Mouse (Mus musculus): ENCODE results near the gene Pard3b. TPM values are rescaled to one million over a fixed set of nuclear protein-coding genes. Genes with fewer than 3 reads are reported as not detected.

The Pard3b gene
- polyA plus RNA-seq, 1 experiment from 2014 or later, result 19.3 TPM

GRCm38 (mm10) chr1:62055280-62055679 is 416.7 kb downstream of the Pard3b start:
- Histone ChIP-seq H3K27ac (no peak overlapping the region), H3K4me2 (no peak overlapping the region), H3K36me3 (replicated peaks) (no peaks in the 10 kb centered on the region), H3K9ac (no peak overlapping the region), H3K4me3 (replicated peaks) (no peak overlapping the region), H3K27me3 (no peaks in the 10 kb centered on the region), H3K9me3 (no peaks in the 10 kb centered on the region), H3K4me1 (peaks cover 16% of the 10 kb centered on the region)
- no peak for ATAC-seq (ENCODE audit: low FRiP score)
- 75% methylated on average over 6 of the region's 6 CpGs for WGBS

GRCm38 (mm10) chr1:62070617-62071016 is 432.0 kb downstream of the Pard3b start:
- WGBS, result 69% methylated on average over 6 of the region's 6 CpGs

GRCm38 (mm10) chr1:62071139-62071538 is 432.5 kb downstream of the Pard3b start:
- H3K4me1 ChIP-seq, result no peaks in the 10 kb centered on the region
- ATAC-seq (ENCODE audit: low FRiP score), result no peak
- 83% methylated on average over 7 of the region's 7 CpGs for WGBS
- H3K9ac ChIP-seq, result no peak overlapping the region
- no peak overlapping the region for H3K27ac ChIP-seq
- H3K9me3 ChIP-seq, result peaks cover 7% of the 10 kb centered on the region; the same call in 1 of the 2 replicates
- H3K36me3 ChIP-seq (replicated peaks), result no peaks in the 10 kb centered on the region
- H3K4me3 ChIP-seq (replicated peaks), result no peak overlapping the region
- H3K27me3 ChIP-seq, result no peaks in the 10 kb centered on the region
- H3K4me2 ChIP-seq, result no peak overlapping the region

More at GRCm38 (mm10) chr1:62070617-62071016, 432.0 kb downstream of the Pard3b start:
- Histone ChIP-seq H3K4me1 (no peaks in the 10 kb centered on the region), H3K4me3 (replicated peaks) (no peak overlapping the region), H3K4me2 (no peak overlapping the region), H3K9me3 (peaks cover 7% of the 10 kb centered on the region; the same call in 1 of the 2 replicates), H3K27me3 (no peaks in the 10 kb centered on the region), H3K36me3 (replicated peaks) (no peaks in the 10 kb centered on the region), H3K9ac (no peak overlapping the region), H3K27ac (no peak overlapping the region)
- no peak for ATAC-seq (ENCODE audit: low FRiP score)

- 33% methylated on average over 3 of the region's 3 CpGs for WGBS
- Histone ChIP-seq H3K27ac (no peak overlapping the region), H3K27me3 (no peaks in the 10 kb centered on the region), H3K4me2 (no peak overlapping the region), H3K9me3 (no peaks in the 10 kb centered on the region), H3K4me3 (replicated peaks) (no peak overlapping the region), H3K4me1 (no peaks in the 10 kb centered on the region), H3K36me3 (replicated peaks) (no peaks in the 10 kb centered on the region), H3K9ac (no peak overlapping the region)
- no peak for ATAC-seq (ENCODE audit: low FRiP score)
These were observed 437.5 kb downstream of the Pard3b start for GRCm38 (mm10) chr1:62076171-62076570.

GRCm38 (mm10) chr1:62081129-62081528 is 442.5 kb downstream of the Pard3b start:
- Histone ChIP-seq H3K36me3 (replicated peaks) (no peaks in the 10 kb centered on the region), H3K27ac (no peak overlapping the region), H3K4me1 (no peaks in the 10 kb centered on the region), H3K27me3 (no peaks in the 10 kb centered on the region), H3K9me3 (no peaks in the 10 kb centered on the region), H3K4me3 (replicated peaks) (no peak overlapping the region), H3K9ac (no peak overlapping the region), H3K4me2 (no peak overlapping the region)
- 87% methylated on average over 4 of the region's 4 CpGs for WGBS
- no peak for ATAC-seq (ENCODE audit: low FRiP score)

GRCm38 (mm10) chr1:62085995-62086394 is 447.4 kb downstream of the Pard3b start:
- no peak overlapping the region for H3K4me3 ChIP-seq (replicated peaks)
- no peak overlapping the region for H3K4me2 ChIP-seq
- H3K27me3 ChIP-seq, result no peaks in the 10 kb centered on the region
- WGBS, result 64% methylated on average over 6 of the region's 6 CpGs
- ATAC-seq (ENCODE audit: low FRiP score), result no peak
- H3K9me3 ChIP-seq, result no peaks in the 10 kb centered on the region
- H3K27ac ChIP-seq, result no peak overlapping the region
- H3K9ac ChIP-seq, result no peak overlapping the region
- 0 out of 2 replicates have a peak, but pooled peaks cover 3% of the 10 kb centered on the region for H3K4me1 ChIP-seq
- H3K36me3 ChIP-seq (replicated peaks), result no peaks in the 10 kb centered on the region

- H3K4me3 ChIP-seq (replicated peaks), result no peak overlapping the region
- H3K27ac ChIP-seq, result no peak overlapping the region
- H3K27me3 ChIP-seq, result no peaks in the 10 kb centered on the region
- no peaks in the 10 kb centered on the region for H3K36me3 ChIP-seq (replicated peaks)
- 0 out of 2 replicates have a peak, but pooled peaks cover 3% of the 10 kb centered on the region for H3K4me1 ChIP-seq
- no peak overlapping the region for H3K9ac ChIP-seq
- WGBS, result 74% methylated on average over 10 of the region's 10 CpGs
- no peak for ATAC-seq (ENCODE audit: low FRiP score)
- no peak overlapping the region for H3K4me2 ChIP-seq
- no peaks in the 10 kb centered on the region for H3K9me3 ChIP-seq
These were observed 448.8 kb downstream of the Pard3b start for GRCm38 (mm10) chr1:62087464-62087863.

GRCm38 (mm10) chr1:62094885-62095284 is 456.3 kb downstream of the Pard3b start:
- 90% methylated on average over 7 of the region's 7 CpGs for WGBS
- Histone ChIP-seq H3K36me3 (replicated peaks) (no peaks in the 10 kb centered on the region), H3K4me3 (replicated peaks) (no peak overlapping the region), H3K27me3 (no peaks in the 10 kb centered on the region), H3K9me3 (no peaks in the 10 kb centered on the region), H3K9ac (no peak overlapping the region), H3K27ac (no peak overlapping the region), H3K4me1 (no peaks in the 10 kb centered on the region), H3K4me2 (no peak overlapping the region)
- ATAC-seq (ENCODE audit: low FRiP score), result no peak

- Histone ChIP-seq H3K9me3 (no peaks in the 10 kb centered on the region), H3K36me3 (replicated peaks) (no peaks in the 10 kb centered on the region), H3K4me1 (no peaks in the 10 kb centered on the region), H3K4me3 (replicated peaks) (no peak overlapping the region), H3K27ac (no peak overlapping the region), H3K9ac (no peak overlapping the region), H3K4me2 (no peak overlapping the region), H3K27me3 (no peaks in the 10 kb centered on the region)
- 83% methylated on average over 1 of the region's 1 CpGs for WGBS
- no peak for ATAC-seq (ENCODE audit: low FRiP score)
These were observed 483.8 kb downstream of the Pard3b start for GRCm38 (mm10) chr1:62122426-62122825.

- Histone ChIP-seq H3K9ac (no peak overlapping the region), H3K4me1 (0 out of 2 replicates have a peak, but pooled peaks cover 2% of the 10 kb centered on the region)
- no peak for ATAC-seq (ENCODE audit: low FRiP score)
These were observed 490.6 kb downstream of the Pard3b start for GRCm38 (mm10) chr1:62129186-62129585.

GRCm38 (mm10) chr1:62148134-62148533 is 509.5 kb downstream of the Pard3b start:
- H3K4me1 ChIP-seq, result no peaks in the 10 kb centered on the region
- 91% methylated on average over 4 of the region's 4 CpGs for WGBS
- H3K27me3 ChIP-seq, result no peaks in the 10 kb centered on the region
- no peaks in the 10 kb centered on the region for H3K9me3 ChIP-seq
- H3K4me2 ChIP-seq, result no peak overlapping the region
- H3K9ac ChIP-seq, result no peak overlapping the region
- no peak overlapping the region for H3K27ac ChIP-seq
- H3K36me3 ChIP-seq (replicated peaks), result no peaks in the 10 kb centered on the region
- ATAC-seq (ENCODE audit: low FRiP score), result no peak
- no peak overlapping the region for H3K4me3 ChIP-seq (replicated peaks)

More at GRCm38 (mm10) chr1:62129186-62129585, 490.6 kb downstream of the Pard3b start:
- no peaks in the 10 kb centered on the region for H3K27me3 ChIP-seq
- no peaks in the 10 kb centered on the region for H3K36me3 ChIP-seq (replicated peaks)
- no peak overlapping the region for H3K4me2 ChIP-seq
- no peak overlapping the region for H3K4me3 ChIP-seq (replicated peaks)
- H3K27ac ChIP-seq, result no peak overlapping the region
- 93% methylated on average over 2 of the region's 2 CpGs for WGBS
- no peaks in the 10 kb centered on the region for H3K9me3 ChIP-seq

- Histone ChIP-seq H3K27me3 (no peaks in the 10 kb centered on the region), H3K9me3 (no peaks in the 10 kb centered on the region), H3K4me2 (no peak overlapping the region), H3K9ac (no peak overlapping the region), H3K4me3 (replicated peaks) (no peak overlapping the region), H3K4me1 (no peaks in the 10 kb centered on the region), H3K36me3 (replicated peaks) (no peaks in the 10 kb centered on the region), H3K27ac (no peak overlapping the region)
- ATAC-seq (ENCODE audit: low FRiP score), result no peak
- 88% methylated on average over 6 of the region's 6 CpGs for WGBS
These were observed 510.2 kb downstream of the Pard3b start for GRCm38 (mm10) chr1:62148786-62149185.

GRCm38 (mm10) chr1:62155970-62156369 is 517.3 kb downstream of the Pard3b start:
- Histone ChIP-seq H3K9ac (no peak overlapping the region), H3K4me2 (no peak overlapping the region), H3K9me3 (no peaks in the 10 kb centered on the region), H3K4me3 (replicated peaks) (no peak overlapping the region), H3K4me1 (no peaks in the 10 kb centered on the region), H3K27ac (no peak overlapping the region), H3K27me3 (no peaks in the 10 kb centered on the region), H3K36me3 (replicated peaks) (no peaks in the 10 kb centered on the region)
- no peak for ATAC-seq (ENCODE audit: low FRiP score)
- WGBS, result 50% methylated on average over 1 of the region's 1 CpGs
